Mouse (Mus musculus): ENCODE measurements around the gene Slc28a1. TPM values are rescaled to one million over a fixed set of nuclear protein-coding genes. Genes with fewer than 3 reads are reported as not detected.

Slc28a1 gene
- polyA plus RNA-seq, 1 experiment, result 3.1 TPM

GRCm38 (mm10) chr7:81109717-81110651 lies 4.6 kb upstream of the Slc28a1 start:
- Histone ChIP-seq H3K36me3 (ENCODE audit: control insufficient read depth, insufficient read depth, low read length) (no peaks in the 10 kb centered on the region), H3K27ac (ENCODE audit: control insufficient read depth, insufficient read depth, low read depth, low read length) (peak overlapping the region; percentile 10; the same call in 1 of the 2 replicates), H3K4me3 (ENCODE audit: control insufficient read depth, low read depth, low read length) (no peak overlapping the region), H3K4me1 (ENCODE audit: control insufficient read depth, insufficient read depth, low read length) (no peaks in the 10 kb centered on the region), H3K27me3 (ENCODE audit: control insufficient read depth, insufficient read depth, low read length) (no peaks in the 10 kb centered on the region)
- TF ChIP-seq POLR2A (IDR thresholded peaks at IDR 0.05; ENCODE audit: control insufficient read depth, low read depth, low read length) (no peak), CTCF (IDR thresholded peaks at IDR 0.05; ENCODE audit: control insufficient read depth, insufficient read depth, insufficient replicate concordance, low read depth, low read length) (no peak)

DNA sequence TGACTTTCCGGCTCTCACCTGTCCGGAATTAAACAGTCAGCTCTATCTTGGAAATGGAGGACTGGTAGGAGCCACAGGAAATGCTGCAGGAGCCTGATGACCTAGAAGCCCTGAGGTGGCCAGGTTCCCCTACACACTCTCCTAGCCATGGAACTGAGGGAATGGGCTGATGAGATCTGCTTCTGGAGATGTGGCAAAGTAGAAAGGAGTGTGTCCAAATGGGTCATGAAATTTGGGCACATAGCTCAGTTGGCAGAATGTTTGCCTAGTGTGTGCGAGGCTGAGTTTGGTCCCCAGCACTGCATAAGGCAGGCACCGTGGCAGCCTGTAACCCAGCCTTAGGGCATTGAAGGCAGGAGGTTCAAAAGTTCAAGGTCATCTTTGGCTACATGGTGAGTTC lies 3.8 kb upstream of the Slc28a1 start:
- H3K27me3 ChIP-seq (ENCODE audit: control insufficient read depth, insufficient read depth, low read length), result no peaks in the 10 kb centered on the region
- H3K4me3 ChIP-seq (ENCODE audit: control insufficient read depth, low read depth, low read length), result no peak overlapping the region
- H3K27ac ChIP-seq (ENCODE audit: control insufficient read depth, insufficient read depth, low read depth, low read length), result no peak overlapping the region
- H3K36me3 ChIP-seq (ENCODE audit: control insufficient read depth, insufficient read depth, low read length), result no peaks in the 10 kb centered on the region
- TF ChIP-seq POLR2A (IDR thresholded peaks at IDR 0.05; ENCODE audit: control insufficient read depth, low read depth, low read length) (no peak), CTCF (IDR thresholded peaks at IDR 0.05; ENCODE audit: control insufficient read depth, insufficient read depth, insufficient replicate concordance, low read depth, low read length) (no peak)
- no peaks in the 10 kb centered on the region for H3K4me1 ChIP-seq (ENCODE audit: control insufficient read depth, insufficient read depth, low read length)

- H3K27ac ChIP-seq (ENCODE audit: control insufficient read depth, insufficient read depth, low read depth, low read length), result no peak overlapping the region
- TF ChIP-seq POLR2A (IDR thresholded peaks at IDR 0.05; ENCODE audit: control insufficient read depth, low read depth, low read length) (no peak), CTCF (IDR thresholded peaks at IDR 0.05; ENCODE audit: control insufficient read depth, insufficient read depth, insufficient replicate concordance, low read depth, low read length) (no peak)
Observed at GRCm38 (mm10) chr7:81111729-81112128, 2.9 kb upstream of the Slc28a1 start.

DNA sequence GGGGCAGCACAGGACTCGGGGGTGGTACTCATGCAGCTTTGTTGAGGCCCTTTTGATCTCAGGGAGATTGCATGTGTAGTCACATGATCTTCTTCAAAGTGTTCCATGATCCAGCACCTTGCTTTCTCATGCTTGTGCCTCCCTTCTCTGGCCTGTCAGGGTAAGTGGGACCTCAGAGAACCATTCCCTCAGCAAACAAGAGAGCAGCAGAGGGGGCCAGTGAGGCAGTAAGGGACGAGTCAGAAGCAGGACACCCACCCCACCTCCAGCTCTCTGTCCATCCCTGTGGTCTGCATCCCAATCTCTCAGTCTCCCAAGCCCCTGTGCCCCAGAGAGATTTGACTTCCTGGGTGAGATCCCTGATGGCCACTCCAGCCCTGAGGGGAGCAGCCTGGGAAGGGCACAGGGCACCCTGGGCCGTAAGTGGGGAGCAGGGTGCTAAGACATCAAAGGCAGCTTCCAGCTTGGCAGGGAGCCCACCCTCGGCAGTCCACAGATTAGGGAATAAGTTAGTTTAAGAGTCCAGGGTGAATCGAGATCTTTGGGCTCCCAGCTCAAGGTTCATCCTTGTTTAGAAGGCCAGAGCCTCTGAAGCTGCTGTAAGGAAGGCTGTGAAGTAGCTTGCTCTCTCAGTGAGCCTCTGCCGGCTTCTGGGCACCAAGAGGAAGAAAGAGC lies 1.8 kb upstream of the Slc28a1 start:
- Histone ChIP-seq H3K4me1 (ENCODE audit: control insufficient read depth, insufficient read depth, low read length) (no peaks in the 10 kb centered on the region), H3K27me3 (ENCODE audit: control insufficient read depth, insufficient read depth, low read length) (no peaks in the 10 kb centered on the region), H3K4me3 (ENCODE audit: control insufficient read depth, low read depth, low read length) (no peak overlapping the region), H3K27ac (ENCODE audit: control insufficient read depth, insufficient read depth, low read depth, low read length) (no peak overlapping the region), H3K36me3 (ENCODE audit: control insufficient read depth, insufficient read depth, low read length) (no peaks in the 10 kb centered on the region)
- no peak for TF ChIP-seq CTCF (IDR thresholded peaks at IDR 0.05; ENCODE audit: control insufficient read depth, insufficient read depth, insufficient replicate concordance, low read depth, low read length)
- no peak for TF ChIP-seq POLR2A (IDR thresholded peaks at IDR 0.05; ENCODE audit: control insufficient read depth, low read depth, low read length)

More at GRCm38 (mm10) chr7:81111729-81112128, 2.9 kb upstream of the Slc28a1 start:
- Histone ChIP-seq H3K27me3 (ENCODE audit: control insufficient read depth, insufficient read depth, low read length) (no peaks in the 10 kb centered on the region), H3K4me3 (ENCODE audit: control insufficient read depth, low read depth, low read length) (no peak overlapping the region), H3K36me3 (ENCODE audit: control insufficient read depth, insufficient read depth, low read length) (no peaks in the 10 kb centered on the region), H3K4me1 (ENCODE audit: control insufficient read depth, insufficient read depth, low read length) (no peaks in the 10 kb centered on the region)

DNA sequence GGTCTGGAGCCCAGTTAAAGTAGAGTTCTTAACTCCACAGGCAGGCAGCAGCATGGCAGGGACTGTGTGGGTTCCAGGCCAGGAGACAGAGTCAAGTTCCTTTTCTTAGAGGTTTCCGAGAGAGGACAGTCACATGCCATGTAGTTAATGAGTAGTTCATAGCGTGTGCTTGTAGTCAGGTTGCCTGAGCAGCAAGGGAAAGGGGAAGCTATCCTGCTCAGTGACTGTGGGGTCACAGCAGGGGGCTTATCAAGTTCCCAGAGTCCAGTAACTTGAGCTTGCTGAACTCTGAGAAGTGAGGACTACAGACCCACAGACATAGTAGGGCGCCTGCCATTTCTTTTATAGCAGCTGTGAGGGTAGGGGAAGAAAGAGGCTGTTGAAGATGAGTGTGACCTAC lies 6.5 kb downstream of the Slc28a1 start:
- H3K4me1 ChIP-seq (ENCODE audit: control insufficient read depth, insufficient read depth, low read length), result peaks cover 18% of the 10 kb centered on the region
- H3K27ac ChIP-seq (ENCODE audit: control insufficient read depth, insufficient read depth, low read depth, low read length), result no peak overlapping the region
- TF ChIP-seq POLR2A (IDR thresholded peaks at IDR 0.05; ENCODE audit: control insufficient read depth, low read depth, low read length) (no peak), CTCF (IDR thresholded peaks at IDR 0.05; ENCODE audit: control insufficient read depth, insufficient read depth, insufficient replicate concordance, low read depth, low read length) (no peak)
- H3K36me3 ChIP-seq (ENCODE audit: control insufficient read depth, insufficient read depth, low read length), result no peaks in the 10 kb centered on the region
- no peaks in the 10 kb centered on the region for H3K27me3 ChIP-seq (ENCODE audit: control insufficient read depth, insufficient read depth, low read length)
- H3K4me3 ChIP-seq (ENCODE audit: control insufficient read depth, low read depth, low read length), result no peak overlapping the region

DNA sequence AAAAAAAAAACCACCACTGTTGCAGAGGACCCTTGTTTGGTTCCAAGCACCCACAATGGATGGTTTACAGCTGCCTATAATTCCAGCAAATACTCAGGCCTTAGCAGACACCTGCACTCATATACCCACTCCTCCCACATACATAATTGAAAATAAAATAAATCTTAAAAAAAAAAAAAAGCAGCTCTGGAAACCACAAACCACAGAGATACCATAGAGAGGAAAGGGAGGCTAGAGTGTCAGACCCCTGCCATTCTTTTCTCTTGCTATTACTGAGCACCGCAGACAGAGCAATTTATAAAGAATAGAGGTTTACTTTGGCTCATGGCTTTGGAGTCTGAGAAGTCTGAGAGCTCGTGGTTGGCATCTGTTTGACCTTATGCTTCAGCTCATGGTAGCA lies 8.2 kb downstream of the Slc28a1 start:
- Histone ChIP-seq H3K27ac (ENCODE audit: control insufficient read depth, insufficient read depth, low read depth, low read length) (no peak overlapping the region), H3K4me1 (ENCODE audit: control insufficient read depth, insufficient read depth, low read length) (peaks cover 20% of the 10 kb centered on the region), H3K36me3 (ENCODE audit: control insufficient read depth, insufficient read depth, low read length) (no peaks in the 10 kb centered on the region), H3K4me3 (ENCODE audit: control insufficient read depth, low read depth, low read length) (no peak overlapping the region), H3K27me3 (ENCODE audit: control insufficient read depth, insufficient read depth, low read length) (no peaks in the 10 kb centered on the region)
- no peak for TF ChIP-seq CTCF (IDR thresholded peaks at IDR 0.05; ENCODE audit: control insufficient read depth, insufficient read depth, insufficient replicate concordance, low read depth, low read length)
- TF ChIP-seq POLR2A (IDR thresholded peaks at IDR 0.05; ENCODE audit: control insufficient read depth, low read depth, low read length), result no peak

GRCm38 (mm10) chr7:81123553-81123952 lies 9.0 kb downstream of the Slc28a1 start:
- no peak overlapping the region for H3K27ac ChIP-seq (ENCODE audit: control insufficient read depth, insufficient read depth, low read depth, low read length)
- H3K27me3 ChIP-seq (ENCODE audit: control insufficient read depth, insufficient read depth, low read length), result no peaks in the 10 kb centered on the region
- TF ChIP-seq CTCF (IDR thresholded peaks at IDR 0.05; ENCODE audit: control insufficient read depth, insufficient read depth, insufficient replicate concordance, low read depth, low read length) (no peak), POLR2A (IDR thresholded peaks at IDR 0.05; ENCODE audit: control insufficient read depth, low read depth, low read length) (no peak)

More at GRCm38 (mm10) chr7:81123553-81123952, 9.0 kb downstream of the Slc28a1 start:
- Histone ChIP-seq H3K36me3 (ENCODE audit: control insufficient read depth, insufficient read depth, low read length) (no peaks in the 10 kb centered on the region), H3K4me1 (ENCODE audit: control insufficient read depth, insufficient read depth, low read length) (peaks cover 20% of the 10 kb centered on the region), H3K4me3 (ENCODE audit: control insufficient read depth, low read depth, low read length) (no peak overlapping the region)

Data from testis, adult 2 months (tissue).